Mouse (Mus musculus) spleen, adult 2 months (tissue): ENCODE measurements around the gene Wfdc8.

Experiments
- CTCF ChIP-seq: fragments of 200-500 bp; IDR thresholded peaks from 2 replicates; pipeline ENCODE4 v1.5.1; 2011; ENCODE audit warnings: mild to moderate bottlenecking, inconsistent platforms; ENCODE audit not compliant: insufficient read depth, insufficient read length, insufficient replicate concordance; ENCODE audit errors: extremely low read depth
- POLR2A ChIP-seq: fragments of 200-500 bp; IDR thresholded peaks from 2 replicates; pipeline ENCODE4 v1.6.1; 2011; ENCODE audit warnings: low read depth, low read length, inconsistent platforms

- TF ChIP-seq CTCF, result no peak
- no peak for TF ChIP-seq POLR2A
These were observed 46.4 kb downstream of the Wfdc8 start for GRCm38 (mm10) chr2:164566997-164567396.
